Mouse (Mus musculus) A20 (cell line): ENCODE measurements around the gene Csad.
"Not testable (repeated sequence)": the region's sequence is repeated elsewhere in the genome, so short reads cannot be mapped to it uniquely, and the experiment has no call there.

ENCODE experiments used
- DNase-seq: peaks from one replicate; pipeline ENCODE4 v3.0.0-alpha.2; 2011; ENCODE audit warnings: low read depth, low spot score

Gene Csad

GRCm38 (mm10) chr15:102165468-102166100 is 38.9 kb downstream of the Csad start:
- DNase-seq: no peak

- DNase-seq: no peak
Measured at GRCm38 (mm10) chr15:102163900-102164693, 40.4 kb downstream of the Csad start.

- DNase-seq: no peak
Measured at GRCm38 (mm10) chr15:102160415-102161060, 44.0 kb downstream of the Csad start.

- no peak for DNase-seq
Measured at GRCm38 (mm10) chr15:102156836-102157235, 47.7 kb downstream of the Csad start.

GRCm38 (mm10) chr15:102155006-102155405 is 49.5 kb downstream of the Csad start:
- DNase-seq: not testable (repeated sequence)

GRCm38 (mm10) chr15:102152646-102153045 is 51.9 kb downstream of the Csad start:
- DNase-seq: no peak

GRCm38 (mm10) chr15:102150301-102151135 is 54.0 kb downstream of the Csad start, which contains the start of gene Soat2:
TSS of gene Soat2 (plus strand) at chr15:102150526.
- no peak for DNase-seq

GRCm38 (mm10) chr15:102149561-102149960 is 55.0 kb downstream of the Csad start:
- no peak for DNase-seq

- no peak for DNase-seq
Measured at GRCm38 (mm10) chr15:102147674-102148402, 56.7 kb downstream of the Csad start.

- DNase-seq: peak; percentile 37
Measured at GRCm38 (mm10) chr15:102146882-102147281, 57.6 kb downstream of the Csad start.

GRCm38 (mm10) chr15:102146089-102146488 is 58.4 kb downstream of the Csad start:
- no peak for DNase-seq

- no peak for DNase-seq
Measured at GRCm38 (mm10) chr15:102145330-102145729, 59.2 kb downstream of the Csad start.

GRCm38 (mm10) chr15:102144726-102145125 is 59.8 kb downstream of the Csad start:
- no peak for DNase-seq

- no peak for DNase-seq
Measured at GRCm38 (mm10) chr15:102144274-102144711, 60.2 kb downstream of the Csad start, which contains the start of gene Igfbp6. TSS of gene Igfbp6 (plus strand) at chr15:102144362.

GRCm38 (mm10) chr15:102142914-102143912 is 61.3 kb downstream of the Csad start:
- no peak for DNase-seq

GRCm38 (mm10) chr15:102141120-102141519 is 63.4 kb downstream of the Csad start:
- no peak for DNase-seq

- peak; percentile 98 for DNase-seq
Measured at GRCm38 (mm10) chr15:102136129-102136758, 68.3 kb downstream of the Csad start, which contains the start of gene Spryd3. TSS of gene Spryd3 (minus strand) at chr15:102136234.

GRCm38 (mm10) chr15:102135522-102136128 is 68.9 kb downstream of the Csad start:
- DNase-seq: no peak
